Mouse (Mus musculus) neutrophil, adult 5-6 weeks (primary cell): ENCODE results near the gene Gm49383. TPM values are rescaled to one million over a fixed set of nuclear protein-coding genes. Genes with fewer than 3 reads are reported as not detected.

ENCODE experiments used
- ATAC-seq: fragments of 151-379, 151-347 bp; 2 replicates; pipeline ENCODE4 v1.8.0; 2017; ENCODE audit warnings: mild to moderate bottlenecking, moderate TSS enrichment; ENCODE audit not compliant: insufficient number of reproducible peaks, poor library complexity, low FRiP score, severe bottlenecking; ENCODE audit errors: extremely low read depth
- total RNA-seq: library from RNA; stranded (forward); fragments of 200-1000 nt; gene quantifications from 2 replicates; pipeline ENCODE4 v1.2.3, GENCODE M21; 2017

The Gm49383 gene
- total RNA-seq, 1 experiment from 2014 or later: 9.4 TPM

- ATAC-seq: no peak
These were observed 10.5 kb upstream of the Gm49383 start for GRCm38 (mm10) chr12:69207396-69207795.

- ATAC-seq: no peak
These were observed 7.3 kb upstream of the Gm49383 start, which contains the start of gene Gm49384 for GRCm38 (mm10) chr12:69204052-69204833. Gene Gm49384 (minus strand): TSS chr12:69204267.

- no peak for ATAC-seq
These were observed 2.1 kb upstream of the Gm49383 start for GRCm38 (mm10) chr12:69198985-69199384.

GRCm38 (mm10) chr12:69198164-69198535 is 1.2 kb upstream of the Gm49383 start, which contains the start of gene Dnaaf2:
Gene Dnaaf2 (minus strand): TSS chr12:69198429.
- 0 out of 2 replicates have a peak, but pooled peaks have one; percentile 7 for ATAC-seq

DNA sequence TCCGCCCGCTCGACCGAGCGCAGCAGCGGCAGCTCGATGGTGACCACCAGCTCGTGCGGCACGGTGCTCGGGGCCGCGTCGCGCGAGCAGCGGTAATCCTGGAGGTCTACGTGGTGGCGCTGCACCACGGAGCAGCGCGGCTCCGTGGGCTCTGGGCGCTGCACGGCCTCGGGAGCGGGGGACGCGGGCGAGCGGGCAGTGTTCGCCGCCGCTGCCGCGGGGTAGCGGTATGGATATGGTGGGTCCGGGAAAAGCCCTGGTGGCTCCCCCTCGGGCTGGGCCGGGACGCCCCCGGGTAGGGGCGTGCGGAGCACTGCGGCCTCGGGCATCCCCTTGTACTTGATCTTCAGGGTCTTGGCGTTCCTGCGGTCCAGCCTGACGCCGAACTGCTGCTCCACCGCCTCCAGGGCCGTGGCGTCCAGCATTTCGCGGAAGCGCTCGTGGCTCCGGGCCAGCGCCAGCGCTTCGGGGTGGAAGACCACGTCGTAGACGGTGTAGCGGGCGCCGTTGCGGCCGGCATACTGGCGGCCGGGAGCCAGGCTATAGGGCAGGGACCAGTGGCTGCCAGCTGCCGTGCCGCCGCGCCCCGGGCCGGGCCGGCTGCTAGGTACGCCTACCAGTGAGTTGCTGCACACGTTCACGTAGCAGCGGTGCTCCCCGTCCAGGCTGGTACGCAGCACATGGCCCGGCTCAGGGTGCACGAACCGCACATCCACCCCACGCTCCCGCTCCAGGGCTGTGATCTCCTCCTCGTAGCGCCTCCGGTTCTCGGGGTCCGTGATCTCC is 667 bp upstream of the Gm49383 start:
- ATAC-seq: peak; percentile 55

GRCm38 (mm10) chr12:69192637-69193036 is 4.3 kb downstream of the Gm49383 start:
- no peak for ATAC-seq

DNA sequence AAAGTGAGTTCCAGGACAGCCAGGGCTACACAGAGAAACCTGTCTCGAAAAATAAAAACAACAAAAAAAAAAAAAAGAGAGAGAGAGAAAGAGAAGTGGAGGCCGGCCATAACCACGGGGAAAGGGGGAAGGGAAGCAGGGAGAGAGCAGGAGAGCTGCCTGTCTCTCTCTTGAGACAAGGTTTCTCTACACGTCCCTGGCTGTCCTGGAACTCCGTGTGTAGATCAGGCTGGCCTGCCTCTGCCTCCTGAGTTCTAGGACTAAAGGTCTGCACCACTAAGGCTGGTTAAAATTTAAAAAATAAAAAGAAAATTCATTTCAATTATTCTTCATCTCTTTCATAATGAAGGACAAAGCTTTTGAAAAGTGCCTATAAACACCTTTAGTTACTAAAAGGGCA is 5.5 kb downstream of the Gm49383 start:
- ATAC-seq: no peak

DNA sequence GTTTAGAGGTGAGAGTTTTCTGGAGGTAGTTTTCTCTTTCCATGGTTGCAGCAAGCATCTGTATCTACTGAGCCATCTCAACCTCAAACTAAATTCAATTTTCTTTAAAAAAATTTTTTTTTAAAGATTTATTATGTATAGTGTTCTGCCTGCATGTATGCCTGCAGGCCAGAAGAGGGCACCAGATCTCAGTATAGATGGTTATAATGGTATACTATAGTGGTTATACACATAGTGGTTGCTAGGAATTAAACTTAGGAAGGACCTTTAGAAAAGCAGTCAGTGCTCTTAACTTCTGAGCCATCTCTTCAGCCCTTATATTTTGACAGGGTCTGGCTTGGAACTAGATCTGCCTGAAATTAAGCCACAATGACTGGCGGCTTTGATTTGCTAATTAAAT is 6.4 kb downstream of the Gm49383 start:
- 0 out of 2 replicates have a peak, but pooled peaks have one; percentile 44 for ATAC-seq

DNA sequence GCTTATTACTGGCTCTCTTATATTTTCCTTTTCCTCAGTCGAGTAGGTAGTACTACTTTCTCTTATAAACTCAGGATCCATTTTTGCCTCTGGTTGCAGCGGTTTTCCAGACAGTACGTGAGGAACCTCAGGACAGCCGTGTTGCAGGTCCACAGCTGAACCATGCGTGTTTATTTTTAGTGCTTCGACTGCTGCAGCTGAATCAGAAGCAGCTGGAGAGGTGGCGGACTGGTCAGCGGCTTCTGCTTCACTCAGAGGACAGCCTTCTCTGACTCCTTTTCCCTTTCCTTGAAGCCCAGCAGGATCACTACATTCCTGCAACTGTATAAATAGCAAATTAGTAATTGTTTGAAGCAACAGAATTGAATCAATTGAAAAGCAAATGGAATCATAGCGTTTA is 6.8 kb downstream of the Gm49383 start:
- no peak for ATAC-seq

DNA sequence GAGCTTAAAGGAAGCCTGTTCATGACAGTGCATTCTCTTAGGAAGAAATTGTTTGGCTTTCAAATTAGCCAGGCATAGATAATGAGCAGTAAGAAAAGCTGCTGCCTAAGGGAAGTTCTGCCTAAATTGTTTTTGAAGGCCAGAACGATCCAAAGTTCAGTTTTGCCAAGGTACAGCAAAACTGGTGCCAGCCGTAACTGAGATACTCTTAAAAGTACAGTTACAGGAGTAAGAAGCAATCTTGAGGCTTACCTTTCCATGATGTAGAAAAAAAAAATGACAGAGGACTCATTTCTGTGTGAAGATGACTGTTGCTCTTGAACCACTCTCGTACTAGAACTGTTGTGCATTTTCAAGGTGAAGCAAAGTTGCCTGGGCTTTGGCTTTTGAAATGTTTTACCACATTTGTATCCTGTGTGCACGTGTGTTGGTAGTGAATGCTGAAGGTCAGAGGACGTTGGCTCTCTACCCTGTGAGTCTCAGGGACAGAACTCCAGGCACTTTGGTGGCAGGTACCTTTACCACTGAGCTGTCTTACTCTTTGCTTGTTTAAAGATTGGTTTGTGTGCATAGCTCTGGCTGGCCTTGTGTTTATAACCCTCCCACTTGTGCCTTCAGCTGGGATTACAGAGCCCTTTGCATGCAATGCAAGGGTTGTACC is 10.0 kb downstream of the Gm49383 start:
- no peak for ATAC-seq

GRCm38 (mm10) chr12:69185371-69185770 is 11.5 kb downstream of the Gm49383 start:
- no peak for ATAC-seq

- peak; percentile 21; the same call in 1 of the 2 replicates for ATAC-seq
These were observed 12.3 kb downstream of the Gm49383 start for GRCm38 (mm10) chr12:69184342-69185295.

DNA sequence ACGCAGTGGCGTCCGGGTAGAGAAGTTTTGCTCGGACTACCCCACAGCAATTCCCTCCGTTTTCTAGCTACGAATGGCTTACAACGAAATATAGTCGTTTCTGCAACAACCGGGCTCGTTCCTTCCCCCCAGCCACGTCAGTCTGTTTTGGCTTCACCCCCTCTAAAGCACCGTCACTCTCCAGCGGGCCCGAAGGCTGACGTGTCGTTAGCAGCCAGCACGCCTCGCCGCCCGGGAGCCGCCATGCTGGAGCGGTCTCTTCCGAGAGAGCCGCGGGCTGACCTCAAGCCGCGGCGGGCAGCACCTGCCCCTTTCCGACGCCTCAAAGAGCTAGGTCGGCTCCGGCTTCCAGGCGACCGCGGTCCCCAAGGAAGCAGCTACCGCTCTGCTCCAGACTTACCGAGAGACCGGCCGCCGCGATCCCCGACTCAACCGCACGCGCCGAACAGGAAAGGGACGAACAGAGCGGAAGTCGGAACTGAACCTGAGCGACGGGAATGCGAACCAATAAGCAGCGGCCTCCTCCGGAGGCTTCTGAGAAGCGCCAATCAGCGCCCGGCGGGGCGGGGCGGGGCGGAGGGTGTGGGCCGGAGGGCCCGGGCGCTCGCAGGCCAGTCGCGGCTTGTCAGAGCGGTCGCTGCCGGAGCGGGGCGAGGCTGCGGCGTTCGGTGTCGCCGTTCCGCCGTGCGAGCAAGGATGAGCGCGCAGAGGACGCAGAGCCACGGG is 13.2 kb downstream of the Gm49383 start, which contains the start of the genes Rpl36al and Mgat2:
Gene Rpl36al, minus strand, starts transcription at position 501 of the 726 bp plus-strand sequence.
Gene Mgat2, plus strand, starts transcription at position 575 of the 726 bp plus-strand sequence.
- ATAC-seq: peak; percentile 94

DNA sequence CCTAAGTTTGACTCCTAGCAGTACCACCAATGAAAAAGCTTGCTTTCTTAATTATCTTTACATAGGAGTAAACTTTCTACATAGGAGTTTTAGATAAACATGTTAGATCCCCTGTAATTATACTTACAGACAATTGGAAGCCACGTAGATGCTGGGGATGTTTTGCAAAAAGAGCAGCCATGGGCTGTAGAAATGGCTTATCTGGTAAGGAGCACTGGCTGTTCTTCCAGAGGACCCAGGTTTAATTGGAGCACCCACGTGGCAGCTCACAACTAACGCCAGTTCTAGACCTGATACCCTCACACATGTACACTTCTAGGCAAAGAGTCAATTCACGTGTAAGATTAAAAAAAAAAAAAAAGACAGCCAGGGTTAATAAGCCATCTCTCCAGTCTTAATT is 15.1 kb downstream of the Gm49383 start:
- ATAC-seq: no peak

DNA sequence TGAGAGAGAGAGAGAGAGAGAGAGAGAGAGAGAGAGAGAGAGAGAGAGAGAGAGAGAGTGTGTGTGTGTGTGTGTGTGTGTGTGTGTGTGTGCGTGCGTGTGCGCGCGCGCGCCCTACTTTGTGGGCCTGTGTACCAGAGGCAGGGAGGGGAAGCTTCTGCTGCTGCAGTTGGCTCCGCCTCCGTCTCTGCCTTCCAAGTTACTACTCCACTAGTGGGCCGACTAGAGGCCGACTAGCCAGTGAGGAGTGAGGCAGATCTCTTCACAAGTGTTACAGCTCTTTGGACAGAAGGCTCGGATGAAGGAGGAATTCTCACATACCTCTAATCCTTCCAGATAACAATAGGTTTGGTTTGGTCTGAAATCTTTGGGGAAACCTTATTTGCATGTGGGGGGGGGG is 17.5 kb downstream of the Gm49383 start:
- ATAC-seq: no peak

DNA sequence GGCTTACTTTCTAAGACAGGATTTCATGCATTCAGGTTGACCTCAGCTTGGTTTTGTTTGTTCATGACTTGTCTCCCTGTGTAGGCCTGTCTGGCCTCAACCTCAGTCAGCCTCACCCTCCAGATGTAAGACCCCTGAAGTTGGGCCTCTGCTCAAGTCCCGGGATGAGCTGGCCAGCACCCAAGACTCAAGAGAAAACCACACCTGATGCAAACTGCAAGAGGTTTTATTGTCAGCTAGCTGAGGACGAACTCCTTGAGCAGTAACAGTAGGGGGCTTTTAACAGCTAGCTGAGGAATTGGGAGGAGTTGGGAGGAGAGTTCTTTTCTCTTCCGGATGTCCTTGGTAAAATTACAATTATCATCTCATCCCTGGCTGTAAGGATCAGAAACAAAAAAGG is 19.4 kb downstream of the Gm49383 start:
- ATAC-seq: no peak

DNA sequence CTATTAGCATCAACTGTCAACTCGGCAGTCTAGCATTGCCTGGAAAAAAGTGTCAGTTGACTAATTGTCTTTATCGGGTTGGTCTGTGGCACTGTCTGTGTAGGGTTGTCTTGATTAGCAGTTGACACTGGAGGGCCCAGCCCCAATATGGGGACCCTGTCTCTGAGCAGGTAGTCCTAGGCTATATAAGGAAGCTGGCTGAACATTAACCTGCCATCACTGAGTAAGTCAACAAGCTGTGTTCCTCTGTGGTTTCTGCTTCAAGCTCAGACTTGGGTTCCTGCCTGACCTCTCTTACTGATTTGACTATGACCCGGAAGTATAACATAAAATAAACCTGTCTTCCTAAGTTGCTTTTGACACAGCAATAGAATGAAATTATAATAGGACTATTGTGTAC is 20.9 kb downstream of the Gm49383 start:
- ATAC-seq: no peak

DNA sequence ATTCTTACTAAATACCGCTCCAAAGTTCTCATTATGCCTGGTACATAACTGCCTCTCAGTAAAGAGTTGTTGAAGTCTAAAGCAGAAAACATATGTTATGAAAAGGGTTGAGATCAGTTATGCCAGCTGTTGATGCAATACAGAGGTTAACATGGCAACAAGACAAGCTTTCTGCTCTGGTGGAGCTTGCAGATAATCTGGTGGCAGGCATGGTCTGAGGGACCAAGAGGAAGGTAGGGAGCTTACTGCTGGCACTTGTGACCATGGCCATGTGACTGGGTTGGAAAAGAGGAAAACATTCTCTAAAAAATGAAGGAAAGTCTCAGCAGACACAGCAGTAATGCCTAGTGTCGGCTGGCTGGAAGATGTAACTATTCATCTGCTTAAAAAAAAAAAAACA is 25.6 kb downstream of the Gm49383 start:
- no peak for ATAC-seq
